Mouse (Mus musculus) forebrain, embryonic 15.5 days (tissue): ENCODE measurements at regions not wholly inside any gene's neighbourhood (a gene's known extent, or its start where the extent isn't known, plus 50 kb on each side); places are given as distances from the start of the nearest gene placed in this dataset.

Source experiments
- ATAC-seq: fragments of 200-750 bp; cut with Nextera tagmentation; replicated peaks from 2 replicates; pipeline ENCODE4 v1.8.0; 2017; ENCODE audit warnings: mild to moderate bottlenecking, moderate TSS enrichment, moderate library complexity
- H3K27ac ChIP-seq: fragments of 300-500 bp; sonication (generic); replicated peaks from 2 replicates; pipeline ENCODE4 v1.5.1; 2015; ENCODE audit warnings: mild to moderate bottlenecking, inconsistent platforms
- H3K27me3 ChIP-seq: fragments of 300-500 bp; sonication (generic); 2 replicates; pipeline ENCODE4 v1.6.1; 2015; ENCODE audit warnings: inconsistent platforms
- H3K36me3 ChIP-seq: fragments of 300-500 bp; sonication (generic); 2 replicates; pipeline ENCODE4 v1.6.1; 2015; ENCODE audit warnings: mild to moderate bottlenecking, inconsistent platforms
- H3K4me1 ChIP-seq: fragments of 300-500 bp; sonication (generic); 2 replicates; pipeline ENCODE4 v1.6.1; 2015; ENCODE audit warnings: inconsistent platforms
- H3K4me2 ChIP-seq: fragments of 300-500 bp; sonication (generic); replicated peaks from 2 replicates; pipeline ENCODE4 v1.6.1; 2015; ENCODE audit warnings: mild to moderate bottlenecking, inconsistent platforms
- H3K4me3 ChIP-seq: fragments of 300-500 bp; sonication (generic); 2 replicates; pipeline ENCODE4 v1.5.1; 2015; ENCODE audit warnings: mild to moderate bottlenecking, inconsistent platforms
- H3K9ac ChIP-seq: fragments of 300-500 bp; sonication (generic); replicated peaks from 2 replicates; pipeline ENCODE4 v1.6.1; 2015; ENCODE audit warnings: mild to moderate bottlenecking, inconsistent platforms
- H3K9me3 ChIP-seq: fragments of 300-500 bp; sonication (generic); 2 replicates; pipeline ENCODE4 v1.6.1; 2016; ENCODE audit warnings: inconsistent platforms
- WGBS: fragments of 180-500 bp; shearing (Covaris S2); methylation state at CpG from one replicate; pipeline ENCODE4 v1.1.7; 2015; ENCODE audit warnings: mixed read lengths; 5-methylcytosine and 5-hydroxymethylcytosine counted together

- Histone ChIP-seq H3K27me3 (no peaks in the 10 kb centered on the region), H3K4me2 (no peak overlapping the region), H3K9me3 (no peaks in the 10 kb centered on the region), H3K27ac (no peak overlapping the region), H3K4me3 (no peak overlapping the region), H3K36me3 (no peaks in the 10 kb centered on the region), H3K9ac (no peak overlapping the region), H3K4me1 (no peaks in the 10 kb centered on the region)
- ATAC-seq = no peak
- 93% methylated on average over 5 of the region's 5 CpGs for WGBS
These were observed 278.1 kb upstream of the Jarid2 start for GRCm38 (mm10) chr13:44451224-44451623.

GRCm38 (mm10) chr13:44453131-44453530 is 276.1 kb upstream of the Jarid2 start:
- Histone ChIP-seq H3K9me3 (no peaks in the 10 kb centered on the region), H3K36me3 (no peaks in the 10 kb centered on the region), H3K4me1 (no peaks in the 10 kb centered on the region), H3K4me3 (no peak overlapping the region), H3K9ac (no peak overlapping the region), H3K27ac (no peak overlapping the region), H3K27me3 (no peaks in the 10 kb centered on the region), H3K4me2 (no peak overlapping the region)
- WGBS = 73% methylated on average over 7 of the region's 7 CpGs
- no peak for ATAC-seq

GRCm38 (mm10) chr13:44454136-44454535 is 275.1 kb upstream of the Jarid2 start:
- 39% methylated on average over 9 of the region's 9 CpGs for WGBS

DNA sequence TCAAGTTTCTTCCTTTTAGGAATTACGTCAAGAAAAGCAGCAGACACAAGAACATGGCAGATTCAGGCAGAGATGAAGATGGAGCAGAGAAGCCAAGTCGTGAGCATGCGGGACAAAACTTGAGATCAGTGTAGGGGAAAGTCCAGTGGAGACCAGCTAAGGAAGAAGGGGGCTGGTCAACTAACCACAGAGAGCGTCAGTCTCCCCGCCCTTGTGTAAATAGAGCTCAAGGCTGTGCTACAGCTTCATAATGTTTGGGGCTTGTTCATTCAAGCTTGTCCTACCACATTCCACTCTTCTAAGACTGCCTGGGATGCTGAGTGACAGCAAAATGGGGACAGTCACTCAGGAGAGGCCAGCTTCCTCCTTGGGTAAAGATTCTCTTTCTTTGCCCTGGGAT is 274.1 kb upstream of the Jarid2 start:
- WGBS = 85% methylated on average over 5 of the region's 5 CpGs
- Histone ChIP-seq H3K27me3 (no peaks in the 10 kb centered on the region), H3K9ac (no peak overlapping the region), H3K9me3 (no peaks in the 10 kb centered on the region), H3K27ac (no peak overlapping the region), H3K36me3 (no peaks in the 10 kb centered on the region), H3K4me3 (no peak overlapping the region), H3K4me2 (no peak overlapping the region), H3K4me1 (no peaks in the 10 kb centered on the region)
- no peak for ATAC-seq

More at GRCm38 (mm10) chr13:44454136-44454535, 275.1 kb upstream of the Jarid2 start:
- no peaks in the 10 kb centered on the region for H3K9me3 ChIP-seq
- no peak overlapping the region for H3K9ac ChIP-seq
- H3K27me3 ChIP-seq = no peaks in the 10 kb centered on the region
- ATAC-seq = no peak
- no peak overlapping the region for H3K4me3 ChIP-seq
- H3K27ac ChIP-seq = no peak overlapping the region
- no peaks in the 10 kb centered on the region for H3K4me1 ChIP-seq
- no peaks in the 10 kb centered on the region for H3K36me3 ChIP-seq
- H3K4me2 ChIP-seq = no peak overlapping the region

- H3K9ac ChIP-seq = no peak overlapping the region
- H3K4me2 ChIP-seq = no peak overlapping the region
- no peak overlapping the region for H3K27ac ChIP-seq
- H3K36me3 ChIP-seq = no peaks in the 10 kb centered on the region
- no peaks in the 10 kb centered on the region for H3K9me3 ChIP-seq
- ATAC-seq = no peak
- H3K4me3 ChIP-seq = no peak overlapping the region
- H3K4me1 ChIP-seq = no peaks in the 10 kb centered on the region
- H3K27me3 ChIP-seq = no peaks in the 10 kb centered on the region
- WGBS = 22% methylated on average over 3 of the region's 3 CpGs
These were observed 270.5 kb upstream of the Jarid2 start for GRCm38 (mm10) chr13:44458744-44459143.

DNA sequence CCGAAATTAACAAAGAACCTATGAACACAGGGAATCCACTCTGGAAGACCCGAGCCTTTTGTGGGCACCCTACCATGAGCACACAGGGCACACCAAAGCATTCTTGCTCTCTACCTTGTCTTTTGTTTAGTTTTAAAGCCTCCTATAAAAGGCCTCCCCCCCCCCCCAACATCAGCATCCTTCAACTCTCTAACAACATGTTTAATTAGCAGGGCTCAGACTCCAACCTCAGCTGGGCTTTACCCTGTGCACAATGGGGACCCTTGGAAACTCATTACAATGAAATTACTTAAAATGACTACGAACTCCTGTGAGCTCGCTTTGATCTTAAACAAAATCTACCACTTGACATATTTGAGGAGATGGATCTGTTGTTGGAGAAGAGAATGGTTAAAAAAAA is 270.1 kb upstream of the Jarid2 start:
- 4% methylated on average over 4 of the region's 4 CpGs for WGBS
- Histone ChIP-seq H3K4me2 (no peak overlapping the region), H3K9ac (no peak overlapping the region), H3K9me3 (no peaks in the 10 kb centered on the region), H3K4me3 (no peak overlapping the region), H3K4me1 (no peaks in the 10 kb centered on the region), H3K27ac (no peak overlapping the region), H3K36me3 (no peaks in the 10 kb centered on the region), H3K27me3 (no peaks in the 10 kb centered on the region)
- ATAC-seq = no peak

GRCm38 (mm10) chr13:44463675-44464074 is 265.6 kb upstream of the Jarid2 start:
- no peak overlapping the region for H3K4me2 ChIP-seq
- no peak overlapping the region for H3K27ac ChIP-seq
- no peak overlapping the region for H3K4me3 ChIP-seq
- 98% methylated on average over 4 of the region's 4 CpGs for WGBS
- no peak for ATAC-seq
- H3K36me3 ChIP-seq = no peaks in the 10 kb centered on the region
- no peaks in the 10 kb centered on the region for H3K4me1 ChIP-seq
- no peaks in the 10 kb centered on the region for H3K9me3 ChIP-seq
- H3K9ac ChIP-seq = no peak overlapping the region
- no peaks in the 10 kb centered on the region for H3K27me3 ChIP-seq

- Histone ChIP-seq H3K27me3 (no peaks in the 10 kb centered on the region), H3K9me3 (no peaks in the 10 kb centered on the region), H3K27ac (no peak overlapping the region), H3K4me1 (no peaks in the 10 kb centered on the region), H3K4me3 (no peak overlapping the region), H3K4me2 (no peak overlapping the region), H3K9ac (no peak overlapping the region), H3K36me3 (no peaks in the 10 kb centered on the region)
- 86% methylated on average over 7 of the region's 7 CpGs for WGBS
- no peak for ATAC-seq
These were observed 263.7 kb upstream of the Jarid2 start for GRCm38 (mm10) chr13:44465567-44465966.

DNA sequence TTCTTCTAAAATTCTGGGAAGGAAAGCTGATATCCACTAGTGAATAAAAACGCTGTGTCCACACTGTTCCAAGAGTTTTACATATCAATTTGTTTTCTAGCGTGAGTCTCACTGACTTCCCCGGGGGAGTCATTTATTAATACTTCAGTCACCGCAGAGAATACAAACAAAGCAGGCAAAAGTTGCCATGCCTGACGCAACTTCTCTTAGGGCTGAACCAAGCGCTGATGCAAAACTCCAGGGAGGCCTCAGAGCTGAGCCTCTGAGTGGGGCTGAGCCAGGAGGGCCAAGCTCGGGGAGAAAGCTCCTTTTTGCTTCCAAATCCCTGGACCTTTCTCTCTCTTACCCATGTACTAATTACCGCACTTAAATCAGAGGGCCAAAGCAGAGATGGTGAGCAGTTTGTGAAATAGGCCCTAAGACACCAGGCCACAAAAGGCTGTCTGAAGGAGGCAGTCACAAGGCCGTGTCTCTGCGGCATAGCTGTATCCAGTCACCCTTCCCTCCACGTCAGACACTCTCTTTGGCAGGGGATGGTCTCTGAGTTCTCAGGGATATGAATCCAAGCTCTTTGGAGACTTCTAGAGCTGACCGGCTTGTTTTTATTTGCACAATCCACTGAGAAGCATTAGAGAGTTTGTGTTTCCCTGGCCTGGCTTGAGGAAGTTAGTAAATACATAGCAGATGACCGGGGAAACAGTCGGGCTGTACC is 260.2 kb upstream of the Jarid2 start:
- no peak overlapping the region for H3K4me3 ChIP-seq
- H3K4me1 ChIP-seq = peaks cover 12% of the 10 kb centered on the region
- WGBS = 80% methylated on average over 14 of the region's 14 CpGs
- no peak overlapping the region for H3K27ac ChIP-seq
- no peaks in the 10 kb centered on the region for H3K27me3 ChIP-seq
- no peak for ATAC-seq
- H3K36me3 ChIP-seq = no peaks in the 10 kb centered on the region
- no peaks in the 10 kb centered on the region for H3K9me3 ChIP-seq
- H3K9ac ChIP-seq = no peak overlapping the region
- H3K4me2 ChIP-seq = no peak overlapping the region

- Histone ChIP-seq H3K9ac (no peak overlapping the region), H3K27me3 (no peaks in the 10 kb centered on the region), H3K4me1 (peaks cover 12% of the 10 kb centered on the region), H3K9me3 (no peaks in the 10 kb centered on the region), H3K36me3 (no peaks in the 10 kb centered on the region), H3K4me2 (no peak overlapping the region), H3K27ac (no peak overlapping the region), H3K4me3 (no peak overlapping the region)
- no peak for ATAC-seq
- 90% methylated on average over 6 of the region's 6 CpGs for WGBS
These were observed 259.6 kb upstream of the Jarid2 start for GRCm38 (mm10) chr13:44469675-44470074.

GRCm38 (mm10) chr13:44473200-44473599 is 256.1 kb upstream of the Jarid2 start:
- Histone ChIP-seq H3K27me3 (no peaks in the 10 kb centered on the region), H3K4me2 (no peak overlapping the region), H3K4me1 (peaks cover 12% of the 10 kb centered on the region), H3K27ac (no peak overlapping the region), H3K4me3 (no peak overlapping the region), H3K9ac (no peak overlapping the region), H3K9me3 (no peaks in the 10 kb centered on the region), H3K36me3 (no peaks in the 10 kb centered on the region)
- 3% methylated on average over 6 of the region's 6 CpGs for WGBS
- ATAC-seq = no peak

DNA sequence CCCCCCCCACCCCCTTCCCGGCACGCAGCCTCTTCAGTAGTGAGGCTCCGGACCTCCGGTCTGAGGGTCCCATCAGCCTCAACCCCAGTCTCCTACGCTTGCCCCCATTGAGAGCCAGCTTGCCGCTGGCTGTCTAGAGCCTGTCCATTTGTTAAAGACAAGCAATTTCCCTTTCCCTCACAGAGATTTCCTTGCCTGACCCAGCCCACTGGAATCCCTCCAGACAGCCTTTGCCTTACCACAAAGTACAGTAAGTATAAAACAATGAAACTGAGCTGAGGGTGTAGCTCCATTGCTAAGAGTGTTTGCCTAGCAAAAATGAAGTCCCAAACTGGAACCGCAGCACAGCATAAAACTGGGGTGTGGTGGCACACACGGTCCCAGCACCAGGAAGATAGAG is 252.4 kb upstream of the Jarid2 start:
- Histone ChIP-seq H3K4me1 (peaks cover 12% of the 10 kb centered on the region), H3K27me3 (no peaks in the 10 kb centered on the region), H3K36me3 (no peaks in the 10 kb centered on the region), H3K4me2 (no peak overlapping the region), H3K9me3 (no peaks in the 10 kb centered on the region), H3K4me3 (no peak overlapping the region), H3K27ac (no peak overlapping the region), H3K9ac (no peak overlapping the region)
- no peak for ATAC-seq
- WGBS = 23% methylated on average over 8 of the region's 8 CpGs

GRCm38 (mm10) chr13:44480128-44480527 is 249.1 kb upstream of the Jarid2 start:
- H3K4me3 ChIP-seq = no peak overlapping the region
- H3K4me2 ChIP-seq = no peak overlapping the region
- H3K27me3 ChIP-seq = no peaks in the 10 kb centered on the region
- no peaks in the 10 kb centered on the region for H3K9me3 ChIP-seq
- H3K27ac ChIP-seq = no peak overlapping the region
- H3K36me3 ChIP-seq = no peaks in the 10 kb centered on the region
- H3K9ac ChIP-seq = no peak overlapping the region
- ATAC-seq = no peak
- 94% methylated on average over 7 of the region's 7 CpGs for WGBS
- peaks cover 7% of the 10 kb centered on the region for H3K4me1 ChIP-seq
